Mouse (Mus musculus) cerebellum, adult 2 months (tissue): Measurements from ENCODE around the gene Kars. TPM values are rescaled to one million over a fixed set of nuclear protein-coding genes. Genes with fewer than 3 reads are reported as not detected.

ENCODE experiments used
- DNase-seq, 2 experiments: peaks; one replicate each; pipeline ENCODE4 v3.0.0; 2021
- H3K27ac ChIP-seq: fragments of 200-500 bp; 2 replicates; pipeline ENCODE4 v1.5.1; 2012; ENCODE audit warnings: low read length, control low read depth, inconsistent platforms; ENCODE audit not compliant: insufficient read depth
- H3K27me3 ChIP-seq: fragments of 200-500 bp; 2 replicates; pipeline ENCODE4 v1.6.1; 2012; ENCODE audit warnings: inconsistent platforms, mild to moderate bottlenecking, low read length, moderate library complexity; ENCODE audit not compliant: control insufficient read depth, insufficient read depth
- H3K4me1 ChIP-seq: fragments of 200-500 bp; 2 replicates; pipeline ENCODE4 v1.6.1; 2011; ENCODE audit warnings: low read length; ENCODE audit not compliant: control insufficient read depth, insufficient read depth
- H3K4me3 ChIP-seq: fragments of 200-500 bp; replicated peaks from 2 replicates; pipeline ENCODE3; 2011; ENCODE audit warnings: mild to moderate bottlenecking, low read depth, low read length, control low read depth; ENCODE audit not compliant: insufficient read depth
- CTCF ChIP-seq: fragments of 200-500 bp; IDR thresholded peaks from 2 replicates; pipeline ENCODE4 v1.5.1; 2011; ENCODE audit warnings: low read depth, mild to moderate bottlenecking, control low read depth, low read length, moderate library complexity, borderline replicate concordance; ENCODE audit not compliant: insufficient read depth
- POLR2A ChIP-seq: fragments of 200-500 bp; IDR thresholded peaks from 2 replicates; pipeline ENCODE4 v1.6.1; 2011; ENCODE audit warnings: low read length, control low read depth, borderline replicate concordance; ENCODE audit not compliant: insufficient read depth
- WGBS: fragments of 180-500 bp; shearing (Covaris S2); methylation state at CpG from one replicate; pipeline ENCODE4 v1.1.7; 2018; 5-methylcytosine and 5-hydroxymethylcytosine counted together
- polyA plus RNA-seq: library from polyadenylated mRNA; depleted of rRNA; stranded (reverse); fragments of >200 nt; gene quantifications from 2 replicates; pipeline ENCODE4 v1.2.3, GENCODE M21; 2012

Kars gene
- polyA plus RNA-seq, 1 experiment, result 91.7 TPM

DNA sequence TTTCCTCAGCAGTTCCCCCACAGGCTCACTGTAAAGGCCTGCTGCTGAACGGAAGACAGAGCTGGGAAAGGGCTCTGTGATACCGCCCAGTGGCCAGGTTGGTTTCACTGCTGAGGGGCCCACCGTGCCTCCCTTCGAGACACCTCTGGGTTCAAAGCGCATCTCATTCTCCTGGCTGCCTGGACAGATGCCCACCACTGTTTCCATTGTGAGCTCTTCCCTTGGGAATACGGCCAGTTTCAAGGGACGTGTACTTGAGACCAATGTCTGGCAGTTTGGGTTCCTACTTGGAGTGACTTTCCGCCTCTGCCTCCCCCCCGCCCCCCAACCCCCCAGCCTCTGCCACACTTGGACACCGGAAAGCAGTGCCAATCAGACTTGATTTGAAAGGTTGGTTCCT, 48.0 kb downstream of the Kars start:
- TF ChIP-seq CTCF (no peak), POLR2A (no peak)
- WGBS, result 56% methylated on average over 10 of the region's 10 CpGs
- DNase-seq, result no peak
- Histone ChIP-seq H3K4me3 (no peak overlapping the region), H3K4me1 (peaks cover 6% of the 10 kb centered on the region), H3K27me3 (no peaks in the 10 kb centered on the region), H3K27ac (no peak overlapping the region)

DNA sequence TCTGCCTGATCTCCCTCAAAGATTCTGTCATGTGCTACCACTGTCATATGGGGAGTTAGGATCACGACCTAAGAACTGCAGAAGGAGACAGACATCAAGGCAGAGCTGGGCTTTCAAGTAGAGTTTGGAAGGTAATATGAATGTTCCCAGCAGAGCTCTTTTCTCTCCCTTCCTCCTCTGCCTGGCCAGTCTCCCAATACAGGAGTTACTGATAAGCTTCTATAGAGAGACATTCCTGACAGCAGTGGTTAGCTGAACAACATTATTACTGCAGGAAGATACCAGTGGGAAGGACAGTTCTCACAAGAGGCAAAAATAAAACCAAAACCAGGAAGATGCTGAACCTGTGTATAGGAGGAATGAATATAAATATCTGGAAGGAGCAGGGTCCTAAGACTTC, 48.5 kb downstream of the Kars start:
- Histone ChIP-seq H3K27me3 (no peaks in the 10 kb centered on the region), H3K4me3 (no peak overlapping the region), H3K27ac (no peak overlapping the region), H3K4me1 (peaks cover 6% of the 10 kb centered on the region)
- TF ChIP-seq POLR2A, result no peak
- TF ChIP-seq CTCF, result no peak
- no peak for DNase-seq
- WGBS, result 85% methylated on average over 1 of the region's 1 CpGs

GRCm38 (mm10) chr8:111961330-111961729, 49.8 kb downstream of the Kars start:
- Histone ChIP-seq H3K4me1 (peaks cover 11% of the 10 kb centered on the region), H3K27ac (no peak overlapping the region), H3K27me3 (no peaks in the 10 kb centered on the region), H3K4me3 (no peak overlapping the region)
- 84% methylated on average over 3 of the region's 3 CpGs for WGBS
- TF ChIP-seq POLR2A (no peak), CTCF (no peak)
- DNase-seq, result no peak

DNA sequence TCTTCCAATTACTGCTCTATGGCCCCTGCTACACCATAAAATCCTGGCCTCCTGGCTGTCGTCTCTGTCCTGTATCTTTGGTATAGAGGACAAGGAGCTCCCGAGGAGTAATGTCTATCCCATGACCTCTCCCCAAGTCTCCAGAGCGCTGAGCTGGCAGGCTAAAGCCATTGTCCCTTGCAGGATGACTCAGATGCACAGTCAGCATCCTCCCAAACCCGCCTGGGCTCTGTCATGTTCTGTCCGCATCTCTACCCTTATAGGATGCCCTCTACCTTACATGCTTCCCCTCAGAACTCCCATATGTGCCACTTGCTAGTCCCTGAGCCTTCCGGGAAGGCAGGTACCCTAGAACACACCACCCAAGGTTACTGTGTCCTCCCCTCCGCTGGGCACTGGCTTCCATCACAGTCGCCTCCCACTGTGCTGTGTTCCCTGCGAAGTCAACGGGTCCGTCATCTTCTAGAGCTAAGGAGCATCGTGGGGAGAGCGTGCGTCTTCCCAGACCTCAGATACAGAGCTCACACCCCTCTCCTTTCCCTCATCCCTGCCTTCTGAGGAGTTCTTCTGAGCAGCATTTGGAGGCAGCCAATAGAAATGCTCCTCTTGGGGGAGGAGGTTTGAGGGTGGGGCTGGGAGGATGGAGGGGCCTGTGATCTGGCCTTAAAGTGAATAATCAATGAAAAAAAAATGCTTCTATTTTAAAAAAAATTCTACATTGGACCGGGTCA, 50.4 kb downstream of the Kars start:
- H3K4me1 ChIP-seq, result peaks cover 10% of the 10 kb centered on the region
- DNase-seq, result no peak
- H3K27ac ChIP-seq, result no peak overlapping the region
- no peaks in the 10 kb centered on the region for H3K27me3 ChIP-seq
- H3K4me3 ChIP-seq, result no peak overlapping the region
- 56% methylated on average over 15 of the region's 15 CpGs for WGBS
- no peak for TF ChIP-seq POLR2A
- no peak for TF ChIP-seq CTCF

DNA sequence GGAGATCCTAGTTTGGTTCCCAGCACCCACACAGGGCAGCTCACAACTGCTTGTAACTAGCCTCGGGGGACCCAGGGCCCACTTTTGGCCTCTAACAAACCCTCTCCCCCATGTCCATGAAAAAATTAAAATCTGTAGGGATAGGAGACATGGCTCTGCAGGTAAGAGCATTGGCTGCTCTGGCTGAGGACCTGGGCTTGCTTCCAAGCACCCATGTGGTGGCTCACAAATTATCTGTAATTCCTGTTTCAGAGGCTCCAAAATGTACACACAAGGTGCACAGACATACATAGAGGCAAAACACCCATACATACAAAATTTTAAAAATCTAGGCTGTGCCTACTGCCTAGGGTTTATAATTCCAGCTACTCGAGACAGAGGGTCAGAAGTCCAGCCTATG, 53.9 kb downstream of the Kars start:
- H3K27ac ChIP-seq, result no peak overlapping the region
- WGBS, result 82% methylated on average over 2 of the region's 2 CpGs
- peak; percentile 49 to 53 for DNase-seq
- H3K27me3 ChIP-seq, result no peaks in the 10 kb centered on the region
- TF ChIP-seq CTCF (no peak), POLR2A (no peak)
- H3K4me1 ChIP-seq, result peaks cover 13% of the 10 kb centered on the region
- H3K4me3 ChIP-seq, result no peak overlapping the region

DNA sequence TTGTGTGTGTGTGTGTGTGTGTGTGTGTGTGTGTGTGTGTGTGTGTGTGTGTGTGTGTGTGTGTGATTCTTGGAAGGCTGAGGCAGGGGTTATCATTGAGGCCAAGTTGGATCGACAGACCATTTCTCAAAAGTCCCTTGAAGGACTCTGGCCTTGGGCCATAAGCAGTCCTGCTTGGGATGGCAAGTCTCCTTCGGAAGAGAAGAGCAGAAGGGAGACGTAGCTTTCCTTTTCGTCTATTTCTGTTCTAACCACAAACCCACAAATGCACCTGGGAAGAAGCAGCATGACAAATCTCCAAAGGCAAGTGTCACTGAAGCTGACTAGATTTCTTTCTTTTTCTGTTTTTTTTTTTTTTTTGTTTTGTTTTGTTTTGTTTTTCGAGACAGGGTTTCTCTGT, 55.2 kb downstream of the Kars start:
- Histone ChIP-seq H3K27me3 (no peaks in the 10 kb centered on the region), H3K4me3 (no peak overlapping the region), H3K27ac (no peak overlapping the region), H3K4me1 (peaks cover 24% of the 10 kb centered on the region)
- WGBS, result 52% methylated on average over 5 of the region's 5 CpGs
- TF ChIP-seq POLR2A, result no peak
- no peak for TF ChIP-seq CTCF
- no peak for DNase-seq

DNA sequence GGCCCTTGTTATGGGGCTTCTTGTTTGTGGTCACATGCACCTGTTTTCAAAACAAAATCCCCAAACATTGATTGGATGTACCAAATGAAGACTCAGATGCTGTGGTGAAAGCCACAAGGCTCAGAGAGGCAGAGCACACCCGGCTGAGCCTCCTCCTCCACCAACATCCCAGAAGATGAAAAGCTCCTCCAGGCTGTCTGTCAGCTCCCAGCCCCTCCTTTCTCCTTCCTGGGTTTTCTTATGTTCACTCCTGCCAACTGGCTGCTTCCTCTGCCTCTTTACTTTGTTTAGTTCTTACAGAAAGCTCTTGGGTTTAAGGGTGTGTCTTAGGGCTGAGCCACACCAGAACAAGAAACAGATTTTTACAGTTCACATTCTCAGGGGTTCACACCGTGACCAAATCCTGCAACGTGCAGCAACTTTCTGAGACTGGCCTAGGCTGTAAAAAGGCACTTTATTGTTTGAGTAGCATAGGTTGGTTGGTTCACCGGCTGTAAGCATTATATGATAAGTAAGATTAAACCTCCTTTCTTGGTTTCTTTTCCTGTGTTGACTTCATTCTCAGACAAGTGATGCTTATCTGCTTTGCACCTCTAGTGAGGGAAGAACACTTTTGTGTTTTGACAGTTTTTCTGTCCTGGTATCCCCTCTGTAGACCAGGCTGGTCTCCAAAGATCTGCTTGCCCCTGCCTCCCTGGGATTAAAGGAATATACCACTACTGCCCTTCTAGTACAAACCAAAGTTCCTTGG, 56.1 kb downstream of the Kars start:
- H3K27me3 ChIP-seq, result no peaks in the 10 kb centered on the region
- no peak overlapping the region for H3K27ac ChIP-seq
- DNase-seq, result no peak
- WGBS, result 85% methylated on average over 4 of the region's 4 CpGs
- TF ChIP-seq CTCF (no peak), POLR2A (no peak)
- peaks cover 24% of the 10 kb centered on the region for H3K4me1 ChIP-seq
- H3K4me3 ChIP-seq, result no peak overlapping the region

DNA sequence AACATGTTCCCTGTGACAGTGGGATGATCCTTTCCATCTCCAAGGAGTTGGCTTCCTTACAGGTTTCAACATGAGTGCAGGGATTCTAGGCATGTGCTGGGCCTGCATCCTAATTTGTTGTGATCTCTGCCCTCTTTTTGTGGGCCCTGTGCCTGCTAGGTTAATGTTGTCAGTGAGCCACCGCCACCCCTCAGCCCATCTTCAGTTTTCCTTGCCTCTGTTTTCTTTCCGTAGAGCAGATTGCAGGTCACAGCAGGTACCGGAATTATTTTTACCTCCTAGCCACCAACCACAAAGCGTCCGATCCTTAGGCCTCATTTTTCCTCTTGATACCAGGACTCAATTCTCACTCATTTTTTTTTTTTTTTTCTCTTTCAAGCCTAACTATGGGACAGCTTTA, 59.2 kb downstream of the Kars start:
- Histone ChIP-seq H3K27ac (peak overlapping the region; percentile 92), H3K27me3 (no peaks in the 10 kb centered on the region), H3K4me1 (peaks cover 40% of the 10 kb centered on the region), H3K4me3 (no peak overlapping the region)
- no peak for TF ChIP-seq CTCF
- peak; percentile 74 to 85 for DNase-seq
- whole genome bisulfite sequencing, result 8% methylated on average over 5 of the region's 5 CpGs
